In the genomic region with DNA sequence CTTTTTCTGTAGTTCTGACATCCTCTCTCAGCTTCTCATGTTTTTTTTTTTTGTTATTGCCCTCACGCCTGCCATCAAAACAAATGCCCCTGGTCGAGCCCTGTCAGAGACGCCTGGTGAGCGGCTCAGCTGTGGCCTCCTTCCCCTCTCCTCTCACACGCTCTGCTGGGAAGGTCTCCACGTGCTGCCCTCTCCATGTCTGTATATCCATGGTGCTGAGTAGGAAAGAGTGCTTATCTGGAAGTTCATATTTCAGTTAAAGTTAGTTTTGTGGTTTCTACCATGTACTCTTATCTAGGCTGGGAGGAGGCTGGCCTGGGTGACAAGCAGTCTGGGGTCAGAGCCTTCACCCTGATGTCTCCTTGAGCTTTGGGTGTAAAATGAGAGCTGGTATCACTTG, we compare ENCODE assay signal across 1 mouse cellular context.
TF ChIP-seq lines count a peak whose summit lies in the region.

No protein-coding gene starts in this region.

TF ChIP-seq in MEL, 35 proteins besides CTCF, POLR2A, EP300 and RAD21 (continued from another document):
- TF ChIP-seq E2F4 (IDR thresholded peaks at IDR 0.05; ENCODE audit: borderline replicate concordance, low read depth, low read length) (no peak), JUND (IDR thresholded peaks at IDR 0.05; ENCODE audit: low read depth, low read length) (0 out of 2 replicates have a peak, but pooled peaks have one; percentile 29), MAX (IDR thresholded peaks at IDR 0.05; ENCODE audit: low read length) (peak; percentile 98), BHLHE40 (IDR thresholded peaks at IDR 0.05; ENCODE audit: borderline replicate concordance, low read depth, low read length) (peak; percentile 96), CHD2 (IDR thresholded peaks at IDR 0.05; ENCODE audit: low read length) (peak; percentile 41; the same call in 1 of the 2 replicates), TBP (IDR thresholded peaks at IDR 0.05; ENCODE audit: low read depth, low read length) (peak; percentile 67; the same call in 1 of the 2 replicates), MAFK (IDR thresholded peaks at IDR 0.05; ENCODE audit: borderline replicate concordance, low read depth, low read length) (peak; percentile 94), NRF1 (IDR thresholded peaks at IDR 0.05; ENCODE audit: insufficient read depth, low read depth, low read length, poor library complexity, severe bottlenecking) (no peak), USF1 (IDR thresholded peaks at IDR 0.05; ENCODE audit: low read depth, low read length) (peak; percentile 74), MYC (IDR thresholded peaks at IDR 0.05; ENCODE audit: low read depth, low read length) (peak; percentile 100), KAT2A (conservative IDR thresholded peaks at IDR 0.05; ENCODE audit: low read depth, low read length) (0 out of 2 replicates have a peak, but pooled peaks have one; percentile 52), RCOR1 (IDR thresholded peaks at IDR 0.05; ENCODE audit: low read depth, low read length) (peak; percentile 95), HCFC1 (IDR thresholded peaks at IDR 0.05; ENCODE audit: low read depth, low read length) (peak; percentile 60; the same call in 1 of the 2 replicates), SIN3A (IDR thresholded peaks at IDR 0.05; ENCODE audit: low read length) (peak; percentile 99), ZKSCAN1 (IDR thresholded peaks at IDR 0.05; ENCODE audit: low read depth, low read length) (no peak), UBTF (IDR thresholded peaks at IDR 0.05; ENCODE audit: borderline replicate concordance, insufficient read depth, low read depth, low read length) (no peak), POLR2AphosphoS5 (IDR thresholded peaks at IDR 0.05; ENCODE audit: borderline replicate concordance, low read depth, low read length) (no peak)
